Mouse (Mus musculus) heart, adult 9 months (tissue): Measurements from ENCODE around the gene Slc38a10.

ENCODE experiments used
- DNase-seq, 2 experiments: peaks; one replicate each; pipeline ENCODE4 v3.0.0; 2022; ENCODE audit warnings: low spot score in 2 of 2

The Slc38a10 gene

GRCm38 (mm10) chr11:120151113-120151494, at the start of gene Slc38a10:
Gene Slc38a10, minus strand, starts transcription at chr11:120151346.
- DNase-seq: peak; percentile 99 to 100

GRCm38 (mm10) chr11:120200621-120201020, 49.5 kb upstream of the Slc38a10 start:
- no peak for DNase-seq

GRCm38 (mm10) chr11:120199766-120200165, 48.6 kb upstream of the Slc38a10 start:
- peak in 1 of 2 experiments; percentile 73 for DNase-seq

GRCm38 (mm10) chr11:120198831-120199230, 47.7 kb upstream of the Slc38a10 start:
- no peak for DNase-seq

- no peak for DNase-seq
These were observed 39.6 kb upstream of the Slc38a10 start for GRCm38 (mm10) chr11:120190526-120191412.

GRCm38 (mm10) chr11:120189459-120190312, 38.5 kb upstream of the Slc38a10 start:
- DNase-seq: peak; percentile 99

- DNase-seq: peak; percentile 69 to 76
These were observed 37.6 kb upstream of the Slc38a10 start for GRCm38 (mm10) chr11:120188481-120189441.

GRCm38 (mm10) chr11:120188102-120188480, 36.9 kb upstream of the Slc38a10 start:
- DNase-seq: peak in 1 of 2 experiments; percentile 25

- DNase-seq: no peak
These were observed 36.3 kb upstream of the Slc38a10 start for GRCm38 (mm10) chr11:120187236-120188101.

- DNase-seq: no peak
These were observed 35.7 kb upstream of the Slc38a10 start for GRCm38 (mm10) chr11:120186821-120187235.

- DNase-seq: no peak
These were observed 35.1 kb upstream of the Slc38a10 start for GRCm38 (mm10) chr11:120186145-120186740.

GRCm38 (mm10) chr11:120185316-120186141, 34.4 kb upstream of the Slc38a10 start:
- no peak for DNase-seq

- peak; percentile 80 to 88 for DNase-seq
These were observed 33.5 kb upstream of the Slc38a10 start for GRCm38 (mm10) chr11:120184371-120185315.

GRCm38 (mm10) chr11:120183708-120184107, 32.6 kb upstream of the Slc38a10 start:
- no peak for DNase-seq

GRCm38 (mm10) chr11:120183180-120183579, 32.0 kb upstream of the Slc38a10 start:
- no peak for DNase-seq

GRCm38 (mm10) chr11:120182396-120183030, 31.4 kb upstream of the Slc38a10 start:
- no peak for DNase-seq

- no peak for DNase-seq
These were observed 30.2 kb upstream of the Slc38a10 start for GRCm38 (mm10) chr11:120181379-120181778.
